Mouse (Mus musculus) cerebellum, postnatal 10 days (tissue): ENCODE data around the gene Vmn1r2.
"Not testable (repeated sequence)": the region's sequence is repeated elsewhere in the genome, so short reads cannot be mapped to it uniquely, and the experiment has no call there.

Source experiments
- DNase-seq, 2 experiments: peaks; one replicate each; pipeline ENCODE4 v3.0.0; 2021; ENCODE audit warnings: mixed read lengths in 2 of 2

Gene Vmn1r2

GRCm38 (mm10) chr4:3167020-3167419, at the start of gene Vmn1r2:
Gene Vmn1r2 (plus strand): TSS chr4:3167320.
- not testable (repeated sequence) for DNase-seq

- DNase-seq = not testable (repeated sequence)
Measured at GRCm38 (mm10) chr4:3147926-3148325, 19.2 kb upstream of the Vmn1r2 start.

- DNase-seq = not testable (repeated sequence)
Measured at GRCm38 (mm10) chr4:3153320-3153719, 13.8 kb upstream of the Vmn1r2 start.

- not testable (repeated sequence) for DNase-seq
Measured at GRCm38 (mm10) chr4:3164429-3164828, 2.7 kb upstream of the Vmn1r2 start.

GRCm38 (mm10) chr4:3165046-3165445, 2.1 kb upstream of the Vmn1r2 start:
- DNase-seq = peak; percentile 5 to 30

GRCm38 (mm10) chr4:3174586-3174985, 7.5 kb downstream of the Vmn1r2 start:
- not testable (repeated sequence) for DNase-seq

- not testable (repeated sequence) for DNase-seq
Measured at GRCm38 (mm10) chr4:3175756-3176155, 8.6 kb downstream of the Vmn1r2 start.

- DNase-seq = not testable (repeated sequence)
Measured at GRCm38 (mm10) chr4:3176195-3176594, 9.1 kb downstream of the Vmn1r2 start.

- DNase-seq = peak in 1 of 2 experiments; percentile 15
Measured at GRCm38 (mm10) chr4:3176746-3177490, 9.8 kb downstream of the Vmn1r2 start.

- DNase-seq = not testable (repeated sequence)
Measured at GRCm38 (mm10) chr4:3185258-3185657, 18.1 kb downstream of the Vmn1r2 start, which contains the start of gene Vmn1r3. Gene Vmn1r3 (minus strand): TSS chr4:3185358.

GRCm38 (mm10) chr4:3209643-3210217, 42.6 kb downstream of the Vmn1r2 start:
- not testable (repeated sequence) for DNase-seq

GRCm38 (mm10) chr4:3213349-3213748, 46.2 kb downstream of the Vmn1r2 start:
- not testable (repeated sequence) for DNase-seq

GRCm38 (mm10) chr4:3216382-3216781, 49.3 kb downstream of the Vmn1r2 start:
- DNase-seq = not testable (repeated sequence)
